Mouse (Mus musculus): Measurements from ENCODE around the gene Aspdh.
A peak's percentile ranks its signal among the peaks of the same experiment; 100 is the strongest.

Gene Aspdh

GRCm38 (mm10) chr7:44471880-44472557, 6.8 kb downstream of the Aspdh start:
- DNase-seq (ENCODE audit: low spot score in 2 of 2): peak in 1 of 2 experiments; percentile 4

- DNase-seq (ENCODE audit: low spot score in 2 of 2): no peak
Measured at GRCm38 (mm10) chr7:44472558-44472885, 7.3 kb downstream of the Aspdh start.

DNA sequence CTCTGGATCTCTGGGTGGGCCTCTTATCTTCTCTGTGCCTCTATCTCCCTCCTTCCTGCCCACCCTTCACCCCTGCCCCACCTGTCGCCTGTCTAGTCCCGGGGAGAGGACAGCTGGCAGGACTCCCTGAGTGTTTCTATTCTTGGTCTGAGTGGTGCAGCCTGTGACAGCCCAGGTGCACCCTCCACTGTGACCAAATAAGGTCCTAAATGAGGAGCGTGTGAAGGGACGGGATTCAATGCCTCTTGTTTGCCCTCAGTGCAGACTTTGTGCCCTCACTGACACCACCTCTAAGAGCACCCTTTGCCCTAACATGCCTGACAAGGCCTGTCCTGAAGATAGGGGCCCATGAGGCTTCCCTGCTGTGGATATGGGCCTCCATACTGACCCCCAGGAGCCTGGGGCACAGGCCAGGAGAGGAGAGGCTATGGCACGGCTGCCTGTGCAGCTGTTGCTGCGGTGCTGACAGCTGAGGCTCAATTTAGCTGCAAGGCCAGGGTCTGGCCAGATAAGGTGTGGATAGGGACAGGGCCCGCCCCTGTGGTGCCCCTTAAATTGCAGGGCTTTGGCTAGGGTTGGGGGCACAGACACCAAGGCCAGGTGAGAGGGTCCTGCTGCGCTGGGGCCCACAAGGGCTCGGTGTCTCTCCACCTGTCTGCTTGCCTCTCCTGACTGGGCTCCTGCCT, 7.9 kb downstream of the Aspdh start:
- peak in 1 of 2 experiments; percentile 5 for DNase-seq (ENCODE audit: low spot score in 2 of 2)

DNA sequence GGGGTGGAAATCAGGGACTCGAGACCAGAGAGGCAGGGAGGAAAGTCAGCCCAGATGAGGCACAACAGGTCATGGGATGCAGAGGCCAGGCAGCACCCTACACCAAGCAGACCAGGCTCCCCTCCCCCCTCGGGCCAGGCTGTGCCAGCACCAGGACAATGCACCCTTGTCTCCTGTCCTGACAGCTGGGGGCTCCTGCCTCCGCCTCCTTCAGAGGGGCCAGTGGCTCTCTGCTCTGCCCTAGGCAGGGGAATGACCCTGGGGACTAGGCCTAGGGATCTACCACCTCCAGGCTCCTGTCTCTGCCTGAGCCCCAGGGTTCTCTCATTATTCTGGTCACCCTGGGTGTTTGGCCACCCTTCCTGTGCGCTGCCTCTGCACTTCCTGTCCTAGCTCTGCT, 9.2 kb downstream of the Aspdh start:
- peak in 1 of 2 experiments; percentile 5 for DNase-seq (ENCODE audit: low spot score in 2 of 2)

- DNase-seq (ENCODE audit: low spot score in 2 of 2): no peak
Measured at GRCm38 (mm10) chr7:44475046-44475614, 9.9 kb downstream of the Aspdh start.

DNA sequence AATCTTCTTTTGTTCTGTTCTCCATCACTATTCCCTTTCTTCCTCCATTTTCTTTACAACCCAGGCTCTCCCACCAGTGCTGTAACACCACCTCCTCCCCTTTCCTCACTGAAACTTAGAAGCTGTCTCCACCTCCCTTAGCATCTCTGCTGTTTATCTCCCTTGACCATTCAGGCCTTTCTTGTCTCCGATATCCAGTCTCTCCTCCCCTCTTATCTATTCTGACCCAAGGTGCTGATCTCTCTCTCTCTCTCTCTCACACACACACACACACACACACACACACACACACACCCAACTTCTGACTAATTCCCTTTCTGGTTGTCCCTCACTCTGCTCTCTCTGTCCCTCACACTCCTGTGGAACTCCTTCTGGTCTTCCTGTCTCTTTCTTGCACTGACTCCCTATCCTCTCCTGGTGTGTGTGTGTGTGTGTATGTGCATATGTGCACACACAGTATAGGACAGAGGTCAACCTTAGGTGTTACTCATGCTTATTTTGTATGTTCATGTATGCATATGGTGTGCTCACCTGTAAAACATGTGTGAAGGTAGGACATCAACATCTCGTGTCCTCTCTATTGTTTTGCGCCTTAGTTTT, 17.7 kb downstream of the Aspdh start:
- DNase-seq (ENCODE audit: low spot score in 2 of 2): no peak

DNA sequence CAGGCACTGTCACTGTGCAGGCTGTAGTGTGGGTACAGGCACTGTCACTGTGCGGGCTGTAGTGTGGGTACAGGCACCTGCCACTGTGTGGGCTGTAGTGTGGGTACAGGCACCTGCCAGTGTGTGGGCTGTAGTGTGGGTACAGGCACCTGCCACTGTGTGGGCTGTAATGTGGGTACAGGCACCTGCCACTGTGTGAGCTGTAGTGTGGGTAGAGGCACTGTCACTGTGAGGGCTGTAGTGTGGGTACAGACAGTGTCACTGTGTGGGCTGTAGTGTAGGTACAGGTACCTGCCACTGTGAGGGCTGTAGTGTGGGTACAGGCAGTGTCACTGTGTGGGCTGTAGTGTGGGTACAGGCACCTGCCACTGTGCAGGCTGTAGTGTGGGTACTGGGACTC, 18.9 kb downstream of the Aspdh start:
- no peak for DNase-seq (ENCODE audit: low spot score in 2 of 2)

DNA sequence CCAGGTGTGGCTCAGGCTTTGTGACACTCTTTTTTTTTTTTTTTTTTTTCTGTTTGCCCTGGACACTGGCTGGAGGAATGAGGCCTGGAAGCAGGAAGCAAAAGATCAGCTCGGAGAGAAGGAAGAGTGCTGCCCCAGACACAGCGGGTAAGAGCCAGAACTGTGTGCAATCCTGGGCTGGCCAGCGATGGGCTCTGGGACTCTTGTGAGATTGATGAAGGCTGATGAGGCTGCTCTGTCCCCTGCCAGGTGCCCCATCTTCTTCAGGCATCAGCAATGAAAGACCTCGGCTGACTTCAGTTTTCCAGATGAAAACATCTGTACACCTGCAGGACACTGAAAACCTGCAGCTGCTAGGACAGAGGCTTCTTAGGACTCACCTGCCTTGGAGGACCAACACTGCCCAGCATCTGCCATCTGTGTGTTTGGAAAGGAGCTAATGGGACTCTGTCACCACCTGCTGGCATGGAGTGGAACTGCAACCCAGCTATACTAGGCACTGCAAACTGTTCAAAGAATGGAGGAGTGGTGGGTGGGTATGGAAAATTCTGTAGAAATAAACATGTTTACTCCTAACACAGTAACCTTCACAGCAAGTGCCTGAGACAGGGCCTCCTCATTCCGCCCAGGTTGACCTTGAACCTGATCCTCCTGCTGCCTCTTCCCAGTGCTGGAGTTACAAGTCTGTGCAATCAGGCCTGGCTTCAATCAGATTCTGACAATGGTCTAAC, 19.8 kb downstream of the Aspdh start:
- DNase-seq (ENCODE audit: low spot score in 2 of 2): peak; percentile 63 to 76

GRCm38 (mm10) chr7:44485572-44486195, 20.5 kb downstream of the Aspdh start:
- no peak for DNase-seq (ENCODE audit: low spot score in 2 of 2)

- no peak for DNase-seq (ENCODE audit: low spot score in 2 of 2)
Measured at GRCm38 (mm10) chr7:44486927-44487575, 21.9 kb downstream of the Aspdh start.

- DNase-seq (ENCODE audit: low spot score in 2 of 2): no peak
Measured at GRCm38 (mm10) chr7:44487936-44488335, 22.7 kb downstream of the Aspdh start.

DNA sequence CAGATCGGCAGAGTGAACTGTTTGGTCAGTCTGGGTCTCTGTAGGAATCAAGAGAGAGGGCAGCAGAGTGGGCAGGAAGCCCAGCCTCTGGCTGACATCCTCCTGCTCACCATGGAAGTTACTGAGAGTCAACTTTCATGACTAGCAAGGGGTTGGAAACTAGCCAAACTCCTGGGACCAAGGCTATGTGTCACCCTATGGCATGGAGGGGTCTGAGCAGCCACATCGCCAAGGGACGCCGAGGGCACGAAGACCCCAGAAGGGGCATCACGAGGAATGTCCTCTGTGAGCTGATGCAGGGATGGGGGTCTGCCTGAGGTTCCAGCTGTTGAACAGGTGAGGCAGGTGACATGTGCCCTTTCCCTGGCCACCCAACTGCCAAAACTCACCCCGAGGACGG, 23.4 kb downstream of the Aspdh start:
- no peak for DNase-seq (ENCODE audit: low spot score in 2 of 2)

DNA sequence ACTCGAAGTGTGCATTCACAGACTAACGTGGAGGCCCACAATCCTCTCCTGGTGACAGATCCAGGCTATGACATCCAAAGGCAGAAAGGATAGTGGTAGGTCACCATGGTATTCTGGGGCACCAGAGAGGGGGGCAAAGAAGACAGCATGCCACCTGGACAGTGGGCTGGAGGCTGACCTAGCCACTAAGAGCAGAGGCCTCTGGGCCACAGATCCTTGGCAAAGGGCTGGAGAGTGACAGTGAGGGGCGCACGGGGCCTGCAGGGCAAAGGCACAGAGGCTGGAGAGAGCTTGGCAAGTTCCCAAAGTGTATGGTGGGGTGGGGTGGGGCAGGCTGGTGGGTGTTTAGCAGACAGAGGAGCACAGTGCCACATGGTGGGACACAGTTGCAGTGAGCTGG, 25.1 kb downstream of the Aspdh start:
- DNase-seq (ENCODE audit: low spot score in 2 of 2): no peak

DNA sequence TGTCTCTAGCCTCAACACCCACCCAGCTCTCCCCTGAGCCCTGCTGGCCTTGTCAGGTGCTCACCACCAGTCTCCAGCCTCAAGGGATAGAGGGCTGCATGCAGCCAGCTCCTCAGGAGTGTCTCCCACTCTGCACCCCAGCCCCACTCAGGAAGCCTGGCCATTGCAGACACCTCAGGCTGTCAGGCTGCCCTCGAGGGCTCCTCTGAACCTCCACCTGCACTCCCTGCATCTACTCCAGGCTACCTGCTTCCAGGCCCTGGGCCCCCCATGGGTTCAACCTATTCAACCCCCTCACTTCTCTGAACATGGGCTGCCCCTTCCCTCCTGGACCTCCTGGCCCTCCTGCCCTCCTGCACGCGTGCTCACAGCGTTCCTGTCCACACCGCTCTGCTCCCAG, 26.2 kb downstream of the Aspdh start:
- DNase-seq (ENCODE audit: low spot score in 2 of 2): no peak

GRCm38 (mm10) chr7:44492166-44492826, 27.1 kb downstream of the Aspdh start:
- DNase-seq (ENCODE audit: low spot score in 2 of 2): no peak

DNA sequence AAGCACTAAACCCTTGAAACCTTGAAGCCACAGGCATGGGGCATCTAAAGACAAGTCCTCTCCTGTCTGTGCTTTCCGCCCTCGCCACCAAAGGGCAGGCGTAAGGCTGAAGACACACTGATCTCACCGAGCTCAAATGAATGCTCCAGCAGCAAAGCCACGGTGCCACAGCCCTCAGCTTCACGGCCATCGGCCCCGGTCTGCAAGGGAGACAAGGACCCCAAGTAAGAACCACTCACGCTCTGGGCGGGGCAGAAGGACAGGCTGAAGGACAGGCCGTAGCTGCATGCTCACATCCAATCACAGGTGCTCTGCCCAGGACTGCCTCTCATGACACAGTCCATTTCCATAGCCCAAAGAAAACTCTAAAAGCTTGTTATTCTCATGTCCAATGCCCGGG, 29.5 kb downstream of the Aspdh start:
- no peak for DNase-seq (ENCODE audit: low spot score in 2 of 2)

- DNase-seq (ENCODE audit: low spot score in 2 of 2): no peak
Measured at GRCm38 (mm10) chr7:44495086-44495485, 29.9 kb downstream of the Aspdh start.

- DNase-seq (ENCODE audit: low spot score in 2 of 2): peak; percentile 96
Measured at GRCm38 (mm10) chr7:44495992-44496770, 31.0 kb downstream of the Aspdh start, which contains the start of the genes Emc10 and Fam71e1. Gene Emc10, minus strand, starts transcription at chr7:44496529. Gene Fam71e1, plus strand, starts transcription at chr7:44496581.

- no peak for DNase-seq (ENCODE audit: low spot score in 2 of 2)
Measured at GRCm38 (mm10) chr7:44496771-44497109, 31.5 kb downstream of the Aspdh start.
